Mouse (Mus musculus) bone marrow macrophage, adult 2 months (primary cell): ENCODE data around the gene Thsd7a. TPM values are rescaled to one million over a fixed set of nuclear protein-coding genes. Genes with fewer than 3 reads are reported as not detected.

Experiments used
- H3K27ac ChIP-seq: 2 replicates; pipeline ENCODE4 v1.5.1; 2012; ENCODE audit warnings: low read depth, low read length; ENCODE audit not compliant: insufficient read depth
- H3K4me1 ChIP-seq: 2 replicates; pipeline ENCODE4 v1.6.1; 2012; ENCODE audit warnings: low read length; ENCODE audit not compliant: control insufficient read depth, insufficient read depth
- H3K4me3 ChIP-seq: 2 replicates; pipeline ENCODE4 v1.5.1; 2012; ENCODE audit warnings: mild to moderate bottlenecking, low read length, moderate library complexity; ENCODE audit not compliant: insufficient read depth
- CTCF ChIP-seq: IDR thresholded peaks from 2 replicates; pipeline ENCODE4 v1.5.1; 2012; ENCODE audit warnings: low read depth, mild to moderate bottlenecking, low read length, moderate library complexity
- POLR2A ChIP-seq: IDR thresholded peaks from 2 replicates; pipeline ENCODE4 v1.6.1; 2012; ENCODE audit warnings: mild to moderate bottlenecking, low read depth, low read length, borderline replicate concordance
- polyA plus RNA-seq: library from polyadenylated mRNA; stranded (reverse); fragments of >200 nt; gene quantifications from 2 replicates; pipeline ENCODE4 v1.2.4, GENCODE M21; 2012; ENCODE audit not compliant: missing spikeins, insufficient read depth, insufficient read length

The Thsd7a gene
- polyA plus RNA-seq = not detected in 2 replicates

DNA sequence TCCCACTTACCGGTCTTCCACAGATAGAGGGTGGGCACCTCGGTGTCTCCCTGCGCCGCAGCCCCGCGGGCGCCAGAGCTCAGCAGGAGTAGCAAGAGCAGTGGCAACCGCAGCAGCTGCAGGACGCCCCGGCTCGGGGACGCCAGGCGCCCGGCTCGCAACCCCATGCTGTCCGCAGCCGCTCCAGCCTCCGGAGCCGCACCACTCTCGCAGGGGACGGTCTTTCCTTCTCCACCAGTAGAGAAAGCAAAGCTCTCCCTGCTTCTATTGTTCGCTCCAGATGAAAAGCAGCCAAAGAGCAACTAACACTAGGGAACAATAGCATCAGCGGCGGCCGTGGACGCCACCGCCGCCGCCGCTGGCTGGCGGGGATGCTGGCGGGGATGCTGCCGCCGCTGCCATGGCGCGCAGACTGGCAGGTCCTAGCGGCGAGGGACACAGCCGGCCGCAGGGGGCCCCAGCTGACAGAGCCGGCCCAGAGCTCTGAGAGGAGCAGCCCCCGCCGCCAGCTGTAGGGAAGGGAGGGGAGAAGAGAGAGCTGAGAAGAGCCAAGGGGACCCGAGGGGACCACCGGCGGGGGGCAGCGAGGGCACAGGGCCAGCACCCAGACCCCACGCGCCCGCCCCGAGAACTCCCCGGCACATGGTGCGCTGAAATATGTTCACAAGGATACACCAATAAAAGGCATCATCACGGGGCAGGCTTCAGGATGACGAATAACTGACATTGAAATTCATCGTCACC, at the start of gene Thsd7a:
Gene Thsd7a, minus strand, starts transcription at position 624 of the 744 bp plus-strand sequence.
- Histone ChIP-seq H3K4me3 (no peak within 1 kb of the TSS), H3K27ac (no peak within 1 kb of the TSS), H3K4me1 (no peaks in the 10 kb centered on the region)
- no peak for TF ChIP-seq CTCF
- TF ChIP-seq POLR2A = no peak

- H3K27ac ChIP-seq = no peak overlapping the region
- H3K4me1 ChIP-seq = no peaks in the 10 kb centered on the region
- H3K4me3 ChIP-seq = no peak overlapping the region
- TF ChIP-seq POLR2A = no peak
- TF ChIP-seq CTCF = no peak
Observed at GRCm38 (mm10) chr6:12787129-12787528, 37.9 kb upstream of the Thsd7a start.

DNA sequence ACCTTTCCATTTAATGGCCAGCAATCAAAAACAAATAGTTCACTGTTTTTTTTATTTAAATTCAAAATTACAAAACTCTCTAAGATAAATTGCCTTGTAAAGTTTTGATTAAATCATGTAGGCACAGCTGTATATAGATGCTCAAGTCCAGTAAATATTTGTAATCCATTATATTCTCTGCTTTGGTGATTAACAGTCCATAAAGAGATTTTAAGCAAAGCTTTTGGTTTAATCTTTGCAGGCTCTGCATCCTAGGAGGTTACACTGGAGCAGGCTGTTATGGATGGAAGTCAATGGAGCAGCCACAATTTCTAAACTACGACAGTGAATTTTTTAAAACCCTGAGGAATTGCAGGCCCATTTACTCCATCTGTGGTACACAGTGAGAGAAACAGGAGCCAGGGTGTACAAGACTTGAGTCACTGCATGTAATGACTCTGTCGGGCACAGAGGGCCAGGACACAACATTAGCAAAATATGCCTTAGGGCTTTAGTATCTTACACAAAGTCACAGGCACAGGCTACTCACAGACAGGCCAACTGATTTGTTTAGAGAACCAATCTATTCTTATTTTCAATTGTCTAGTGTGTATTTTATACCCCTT, 37.3 kb upstream of the Thsd7a start:
- no peak overlapping the region for H3K4me3 ChIP-seq
- no peak for TF ChIP-seq POLR2A
- TF ChIP-seq CTCF = no peak

GRCm38 (mm10) chr6:12784918-12785618, 35.9 kb upstream of the Thsd7a start:
- H3K27ac ChIP-seq = no peak overlapping the region
- no peaks in the 10 kb centered on the region for H3K4me1 ChIP-seq
- H3K4me3 ChIP-seq = no peak overlapping the region
- TF ChIP-seq CTCF = no peak
- no peak for TF ChIP-seq POLR2A

More for the DNA sequence above, 37.3 kb upstream of the Thsd7a start:
- Histone ChIP-seq H3K27ac (no peak overlapping the region), H3K4me1 (no peaks in the 10 kb centered on the region)

DNA sequence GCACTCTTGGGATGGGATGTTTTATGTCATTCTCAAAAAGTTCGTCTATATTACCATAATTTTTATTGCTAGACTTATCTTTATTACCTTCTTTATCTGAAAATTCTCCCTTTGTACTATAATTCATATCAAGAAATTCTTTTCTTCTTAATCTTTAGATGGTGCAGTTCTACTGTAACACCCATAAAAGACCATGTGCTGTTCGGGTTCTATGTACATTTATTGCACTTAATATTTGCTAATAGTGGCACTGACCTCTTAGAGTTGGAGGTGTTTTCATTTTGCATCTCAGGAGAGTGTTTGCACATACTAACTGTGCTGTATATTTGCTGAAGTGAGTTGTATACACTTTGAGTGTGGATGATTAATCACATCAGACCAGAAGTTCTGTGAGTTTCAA, 23.6 kb upstream of the Thsd7a start:
- no peak overlapping the region for H3K27ac ChIP-seq
- TF ChIP-seq POLR2A (no peak), CTCF (no peak)
- H3K4me1 ChIP-seq = no peaks in the 10 kb centered on the region
- no peak overlapping the region for H3K4me3 ChIP-seq

- Histone ChIP-seq H3K4me1 (no peaks in the 10 kb centered on the region), H3K27ac (no peak overlapping the region), H3K4me3 (no peak overlapping the region)
- no peak for TF ChIP-seq CTCF
- TF ChIP-seq POLR2A = no peak
Observed at GRCm38 (mm10) chr6:12765191-12765590, 16.0 kb upstream of the Thsd7a start.

DNA sequence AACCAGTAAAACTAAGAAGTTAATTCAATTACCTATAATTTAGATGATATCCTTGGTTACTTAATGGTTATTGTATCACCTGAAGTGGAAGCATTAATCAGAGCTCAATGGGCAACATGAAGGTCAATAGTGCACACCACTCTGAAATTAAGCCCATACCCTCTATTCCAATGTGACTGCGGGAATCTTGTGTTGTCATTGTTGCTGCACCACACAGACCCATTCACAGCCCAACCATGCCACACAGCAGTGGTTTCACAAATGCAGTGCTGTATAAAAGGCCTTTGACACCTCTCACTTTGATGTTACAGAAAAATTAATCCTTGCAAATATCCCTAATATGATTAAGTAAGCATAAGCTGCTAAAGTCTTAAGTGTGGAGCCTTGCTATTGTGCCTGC, 15.4 kb upstream of the Thsd7a start:
- Histone ChIP-seq H3K4me1 (no peaks in the 10 kb centered on the region), H3K27ac (no peak overlapping the region), H3K4me3 (no peak overlapping the region)
- TF ChIP-seq CTCF = no peak
- no peak for TF ChIP-seq POLR2A

DNA sequence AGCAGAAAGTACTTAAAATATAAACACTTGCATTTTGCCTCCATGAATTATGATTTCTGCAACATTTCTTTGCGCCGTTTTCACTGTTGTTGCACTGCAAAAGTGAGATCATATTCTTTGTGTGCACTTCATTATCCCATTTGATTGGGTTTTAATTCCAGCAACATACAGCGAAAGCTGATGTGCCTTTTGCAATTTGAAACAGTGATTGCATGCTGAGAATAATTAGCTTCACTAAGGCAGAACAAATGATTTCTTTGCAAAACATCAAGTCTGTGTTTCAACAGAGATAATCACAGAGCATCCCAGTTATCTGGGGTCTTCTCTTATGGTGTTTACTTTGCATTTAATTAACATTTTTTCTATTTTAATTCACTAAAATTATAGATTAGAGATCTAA, 14.6 kb upstream of the Thsd7a start:
- Histone ChIP-seq H3K4me3 (no peak overlapping the region), H3K4me1 (no peaks in the 10 kb centered on the region)

DNA sequence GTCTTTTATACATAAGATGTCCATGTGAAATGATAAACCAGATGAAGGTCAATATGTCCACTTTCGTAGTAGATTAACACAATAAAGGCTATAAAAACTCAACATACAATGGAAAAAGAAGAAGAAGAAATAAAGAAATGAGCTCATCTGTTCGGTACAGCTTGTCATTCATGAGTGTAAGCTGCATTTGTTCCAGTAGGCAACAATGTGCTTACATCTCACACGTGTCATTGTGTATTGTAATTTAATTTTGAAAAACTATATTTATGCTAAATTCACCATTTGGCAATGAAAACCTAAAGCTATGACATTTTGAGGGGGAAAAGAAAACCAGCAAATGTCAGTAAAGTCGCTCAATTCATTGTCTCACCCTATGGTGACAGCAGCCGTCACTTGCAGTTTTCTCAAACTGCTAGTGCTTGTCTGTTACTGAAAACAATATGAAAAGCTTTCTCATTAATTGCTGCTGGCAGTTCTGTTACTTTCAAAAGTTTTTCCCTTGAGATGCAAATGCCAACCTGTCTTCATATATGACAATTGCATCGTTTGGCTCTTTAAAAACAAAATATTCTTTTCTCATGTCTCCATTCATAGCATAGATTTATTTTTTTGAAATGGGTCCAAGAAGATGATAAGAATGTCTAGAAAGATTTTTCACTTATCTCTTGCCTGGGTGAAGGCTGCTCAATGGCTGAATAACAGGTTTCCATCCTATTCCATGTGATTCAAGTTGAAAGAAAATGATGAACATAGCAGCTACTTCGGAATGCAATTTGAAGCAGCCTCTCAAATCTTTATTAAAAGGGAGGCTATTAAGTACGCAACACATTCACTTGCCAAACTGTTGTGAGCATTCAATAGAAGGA, 10.4 kb upstream of the Thsd7a start:
- no peak overlapping the region for H3K4me3 ChIP-seq
- H3K4me1 ChIP-seq = no peaks in the 10 kb centered on the region
- no peak overlapping the region for H3K27ac ChIP-seq
- TF ChIP-seq CTCF = no peak
- no peak for TF ChIP-seq POLR2A

More for the DNA sequence above, 14.6 kb upstream of the Thsd7a start:
- no peak for TF ChIP-seq POLR2A
- TF ChIP-seq CTCF = no peak
- H3K27ac ChIP-seq = no peak overlapping the region
